Mouse (Mus musculus) megakaryocyte, embryonic 14.5 days (primary cell): Measurements from ENCODE around the gene Pld5. TPM values are rescaled to one million over a fixed set of nuclear protein-coding genes. Genes with fewer than 3 reads are reported as not detected.

Experiments
- H3K27me3 ChIP-seq: replicated peaks from 2 replicates; pipeline ENCODE3; 2012; ENCODE audit warnings: inconsistent platforms
- H3K36me3 ChIP-seq: replicated peaks from 2 replicates; pipeline ENCODE3; 2012; ENCODE audit warnings: low read length, inconsistent platforms, mixed read lengths
- H3K4me1 ChIP-seq: 2 replicates; pipeline ENCODE4 v1.6.1; 2012; ENCODE audit warnings: inconsistent platforms
- H3K4me3 ChIP-seq: replicated peaks from 2 replicates; pipeline ENCODE3; 2012; ENCODE audit warnings: moderate library complexity, mild to moderate bottlenecking, inconsistent platforms
- H3K9me3 ChIP-seq: 2 replicates; pipeline ENCODE4 v1.6.1; 2012; ENCODE audit warnings: inconsistent platforms
- FLI1 ChIP-seq: IDR thresholded peaks from 2 replicates; pipeline ENCODE4 v1.6.1; 2012; ENCODE audit warnings: low read length, inconsistent platforms, mixed read lengths
- GATA1 ChIP-seq: IDR thresholded peaks from 3 replicates; pipeline ENCODE4 v1.6.1; 2012; ENCODE audit warnings: mixed read lengths, low read length, inconsistent platforms, borderline replicate concordance
- polyA plus RNA-seq: library from polyadenylated mRNA; stranded (reverse); fragments of >175 nt; gene quantifications from 2 replicates; pipeline ENCODE4 v1.2.3, GENCODE M21; 2012; ENCODE audit warnings: low replicate concordance; ENCODE audit not compliant: insufficient read depth

The Pld5 gene
- polyA plus RNA-seq, 1 experiment = not detected

- Histone ChIP-seq H3K36me3 (no peaks in the 10 kb centered on the region), H3K4me1 (no peaks in the 10 kb centered on the region), H3K9me3 (no peaks in the 10 kb centered on the region), H3K27me3 (no peaks in the 10 kb centered on the region), H3K4me3 (no peak overlapping the region)
- TF ChIP-seq GATA1 = no peak
- no peak for TF ChIP-seq FLI1
Observed at GRCm38 (mm10) chr1:176089382-176089781, 185.7 kb downstream of the Pld5 start.

- H3K4me1 ChIP-seq = peaks cover 16% of the 10 kb centered on the region
Observed at GRCm38 (mm10) chr1:176085952-176086648, 189.0 kb downstream of the Pld5 start.

GRCm38 (mm10) chr1:176082306-176082705 lies 192.8 kb downstream of the Pld5 start:
- Histone ChIP-seq H3K4me1 (peaks cover 51% of the 10 kb centered on the region), H3K9me3 (no peaks in the 10 kb centered on the region), H3K27me3 (no peaks in the 10 kb centered on the region), H3K36me3 (no peaks in the 10 kb centered on the region), H3K4me3 (no peak overlapping the region)
- TF ChIP-seq FLI1 (no peak), GATA1 (no peak)

More at GRCm38 (mm10) chr1:176085952-176086648, 189.0 kb downstream of the Pld5 start:
- no peak overlapping the region for H3K4me3 ChIP-seq
- H3K36me3 ChIP-seq = no peaks in the 10 kb centered on the region
- no peaks in the 10 kb centered on the region for H3K27me3 ChIP-seq
- H3K9me3 ChIP-seq = no peaks in the 10 kb centered on the region
- TF ChIP-seq GATA1 (no peak), FLI1 (no peak)

- H3K4me3 ChIP-seq = no peak overlapping the region
- TF ChIP-seq FLI1 (no peak), GATA1 (no peak)
- no peaks in the 10 kb centered on the region for H3K27me3 ChIP-seq
- no peaks in the 10 kb centered on the region for H3K36me3 ChIP-seq
- H3K9me3 ChIP-seq = no peaks in the 10 kb centered on the region
- peaks cover 65% of the 10 kb centered on the region for H3K4me1 ChIP-seq
Observed at GRCm38 (mm10) chr1:176080969-176081368, 194.1 kb downstream of the Pld5 start.

GRCm38 (mm10) chr1:176078410-176078809 lies 196.7 kb downstream of the Pld5 start:
- Histone ChIP-seq H3K9me3 (no peaks in the 10 kb centered on the region), H3K27me3 (no peaks in the 10 kb centered on the region), H3K36me3 (no peaks in the 10 kb centered on the region), H3K4me3 (no peak overlapping the region), H3K4me1 (peaks cover 89% of the 10 kb centered on the region)
- TF ChIP-seq FLI1 = no peak
- no peak for TF ChIP-seq GATA1

- H3K36me3 ChIP-seq = no peaks in the 10 kb centered on the region
- no peaks in the 10 kb centered on the region for H3K27me3 ChIP-seq
- no peaks in the 10 kb centered on the region for H3K9me3 ChIP-seq
- no peak overlapping the region for H3K4me3 ChIP-seq
- H3K4me1 ChIP-seq = peaks cover 80% of the 10 kb centered on the region
- TF ChIP-seq GATA1 (no peak), FLI1 (no peak)
Observed at GRCm38 (mm10) chr1:176076799-176077198, 198.3 kb downstream of the Pld5 start.

- Histone ChIP-seq H3K4me1 (peaks cover 71% of the 10 kb centered on the region), H3K36me3 (no peaks in the 10 kb centered on the region), H3K4me3 (peak overlapping the region; percentile 50), H3K27me3 (no peaks in the 10 kb centered on the region), H3K9me3 (no peaks in the 10 kb centered on the region)
- no peak for TF ChIP-seq FLI1
- no peak for TF ChIP-seq GATA1
Observed at GRCm38 (mm10) chr1:176075810-176076209, 199.3 kb downstream of the Pld5 start.

- peak overlapping the region; percentile 28 for H3K4me3 ChIP-seq
- H3K36me3 ChIP-seq = no peaks in the 10 kb centered on the region
Observed at GRCm38 (mm10) chr1:176075409-176075808, 199.7 kb downstream of the Pld5 start.

GRCm38 (mm10) chr1:176074526-176074925 lies 200.6 kb downstream of the Pld5 start:
- H3K36me3 ChIP-seq = no peaks in the 10 kb centered on the region
- H3K4me3 ChIP-seq = no peak overlapping the region
- H3K27me3 ChIP-seq = no peaks in the 10 kb centered on the region
- H3K4me1 ChIP-seq = peaks cover 60% of the 10 kb centered on the region
- TF ChIP-seq GATA1 (no peak), FLI1 (no peak)
- no peaks in the 10 kb centered on the region for H3K9me3 ChIP-seq

More at GRCm38 (mm10) chr1:176075409-176075808, 199.7 kb downstream of the Pld5 start:
- Histone ChIP-seq H3K9me3 (no peaks in the 10 kb centered on the region), H3K27me3 (no peaks in the 10 kb centered on the region), H3K4me1 (peaks cover 67% of the 10 kb centered on the region)
- no peak for TF ChIP-seq FLI1
- TF ChIP-seq GATA1 = no peak

GRCm38 (mm10) chr1:176065281-176065680 lies 209.8 kb downstream of the Pld5 start:
- Histone ChIP-seq H3K9me3 (peaks cover 9% of the 10 kb centered on the region), H3K36me3 (no peaks in the 10 kb centered on the region), H3K4me3 (no peak overlapping the region), H3K27me3 (no peaks in the 10 kb centered on the region), H3K4me1 (peaks cover 10% of the 10 kb centered on the region)
- no peak for TF ChIP-seq GATA1
- TF ChIP-seq FLI1 = no peak
